Mouse (Mus musculus): ENCODE results near the gene Olfr985. TPM values are rescaled to one million over a fixed set of nuclear protein-coding genes. Genes with fewer than 3 reads are reported as not detected.

Olfr985 gene
- polyA plus RNA-seq, 1 experiment, result not detected

DNA sequence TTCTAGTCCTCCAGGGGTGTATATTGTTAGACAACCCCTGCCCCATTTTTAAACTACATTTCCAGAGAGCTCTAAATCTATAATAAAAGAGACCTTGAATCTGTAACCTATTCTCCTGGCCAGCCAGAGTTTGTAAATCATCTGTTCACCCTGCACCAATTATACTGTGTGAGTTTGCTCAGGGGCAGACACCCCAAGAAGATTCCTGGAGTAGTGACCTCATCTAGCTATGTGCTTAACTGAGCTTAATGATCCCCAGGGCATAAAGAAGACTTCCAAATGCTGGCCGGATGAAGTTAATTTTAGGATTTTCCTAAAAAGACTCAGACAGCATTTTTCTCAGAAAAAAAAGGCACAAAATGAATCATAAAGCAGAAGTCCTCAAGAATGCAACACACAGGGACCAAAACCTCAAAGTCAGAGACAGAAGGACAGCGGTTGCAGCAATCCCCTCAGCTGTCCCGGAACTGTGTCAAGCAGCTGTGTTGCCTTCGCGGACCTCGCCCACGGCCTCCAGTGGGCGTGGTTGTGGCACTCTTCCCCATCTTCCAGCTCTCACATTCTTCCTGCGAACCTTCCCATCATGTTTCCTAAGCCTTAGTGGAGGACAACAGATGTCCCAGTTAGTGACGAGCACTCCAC lies 13.2 kb downstream of the Olfr985 start:
- TF ChIP-seq POLR2A (IDR thresholded peaks at IDR 0.05; ENCODE audit: insufficient read depth, low read depth, low read length), result no peak
- TF ChIP-seq CTCF (IDR thresholded peaks at IDR 0.05; ENCODE audit: insufficient read depth, low read depth, low read length), result no peak
- Histone ChIP-seq H3K4me3 (ENCODE audit: insufficient read depth, low read depth, low read length) (no peak overlapping the region), H3K27ac (ENCODE audit: insufficient read depth, low read depth, low read length) (no peak overlapping the region), H3K4me1 (ENCODE audit: control insufficient read depth, insufficient read depth, low read length) (no peaks in the 10 kb centered on the region; the same call in 1 of the 2 replicates)
- WGBS, result 53% methylated on average over 10 of the region's 10 CpGs

DNA sequence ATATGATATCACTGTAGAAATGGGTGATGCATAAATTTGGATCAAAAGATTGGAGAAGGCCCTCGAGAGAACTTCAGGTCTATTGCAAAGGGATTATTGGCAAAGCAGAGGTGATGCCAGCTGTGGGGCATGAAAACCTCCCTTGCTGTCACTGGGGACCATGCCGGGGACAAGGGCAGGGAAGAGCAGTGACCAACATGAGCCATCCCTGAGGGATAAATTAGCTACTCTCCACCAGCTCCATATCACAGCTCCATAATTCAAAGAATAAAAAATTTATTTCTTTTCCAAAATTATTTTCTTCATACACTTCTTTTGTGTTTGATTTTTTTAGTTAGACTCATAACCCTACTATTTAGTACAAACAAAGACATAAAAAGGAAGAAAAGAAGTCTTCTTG lies 15.9 kb downstream of the Olfr985 start, which contains the start of gene Olfr984:
Gene Olfr984, minus strand, starts transcription at position 101 of the 400 bp plus-strand sequence.
- H3K27ac ChIP-seq (ENCODE audit: insufficient read depth, low read depth, low read length), result no peak within 1 kb of the TSS
- WGBS, result 82% methylated on average over 2 of the region's 2 CpGs
- no peaks in the 10 kb centered on the region; the same call in 1 of the 2 replicates for H3K4me1 ChIP-seq (ENCODE audit: control insufficient read depth, insufficient read depth, low read length)
- TF ChIP-seq CTCF (IDR thresholded peaks at IDR 0.05; ENCODE audit: insufficient read depth, low read depth, low read length), result no peak
- TF ChIP-seq POLR2A (IDR thresholded peaks at IDR 0.05; ENCODE audit: insufficient read depth, low read depth, low read length), result no peak
- no peak within 1 kb of the TSS for H3K4me3 ChIP-seq (ENCODE audit: insufficient read depth, low read depth, low read length)

DNA sequence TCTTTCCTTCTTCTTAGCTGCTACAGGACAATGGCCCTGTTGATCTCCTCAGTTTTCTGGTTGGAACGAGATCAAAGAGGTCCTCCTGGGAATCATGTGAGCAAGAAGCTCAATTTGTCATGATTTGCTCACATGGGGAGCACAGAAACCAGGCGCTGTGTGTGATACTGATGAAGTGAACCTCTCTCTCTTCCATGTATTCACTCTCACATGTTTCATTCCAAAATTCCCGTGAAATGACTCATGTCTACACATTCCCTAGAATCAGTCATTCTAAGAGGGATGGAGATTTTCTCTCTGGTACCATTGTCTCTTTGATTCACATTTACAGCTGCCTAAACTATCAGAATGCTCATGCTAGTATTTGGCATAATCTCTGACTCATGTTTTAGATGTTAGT lies 35.2 kb downstream of the Olfr985 start:
- no peak overlapping the region for H3K4me3 ChIP-seq (ENCODE audit: insufficient read depth, low read depth, low read length)
- WGBS, result 58% methylated on average over 3 of the region's 3 CpGs
- H3K4me1 ChIP-seq (ENCODE audit: control insufficient read depth, insufficient read depth, low read length), result no peaks in the 10 kb centered on the region
- H3K27ac ChIP-seq (ENCODE audit: insufficient read depth, low read depth, low read length), result no peak overlapping the region
- no peak for TF ChIP-seq CTCF (IDR thresholded peaks at IDR 0.05; ENCODE audit: insufficient read depth, low read depth, low read length)
- TF ChIP-seq POLR2A (IDR thresholded peaks at IDR 0.05; ENCODE audit: insufficient read depth, low read depth, low read length), result no peak

DNA sequence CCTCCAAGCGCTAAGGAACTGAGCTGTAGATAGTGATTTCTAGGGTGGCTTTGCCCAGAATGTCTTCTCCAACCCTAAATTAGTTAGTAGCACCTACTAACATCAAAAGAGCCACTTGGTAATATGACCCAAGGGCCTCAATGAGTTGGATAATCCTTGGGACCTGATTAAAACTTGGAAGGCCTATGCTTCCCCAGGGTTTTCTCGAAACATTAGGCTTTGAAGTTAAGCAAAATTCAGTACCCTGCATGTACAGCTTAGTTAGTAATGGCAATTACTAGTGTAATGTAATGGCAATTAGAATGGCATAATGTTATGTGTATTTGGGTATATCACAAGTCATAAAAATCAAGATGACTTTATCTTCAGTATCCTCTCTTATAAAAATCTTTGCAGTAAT lies 36.5 kb downstream of the Olfr985 start, which contains the start of gene Olfr983:
Gene Olfr983, minus strand, starts transcription at position 101 of the 400 bp plus-strand sequence.
- 80% methylated on average over 2 of the region's 2 CpGs for WGBS
- Histone ChIP-seq H3K4me3 (ENCODE audit: insufficient read depth, low read depth, low read length) (no peak within 1 kb of the TSS), H3K27ac (ENCODE audit: insufficient read depth, low read depth, low read length) (no peak within 1 kb of the TSS), H3K4me1 (ENCODE audit: control insufficient read depth, insufficient read depth, low read length) (no peaks in the 10 kb centered on the region)
- TF ChIP-seq CTCF (IDR thresholded peaks at IDR 0.05; ENCODE audit: insufficient read depth, low read depth, low read length) (no peak), POLR2A (IDR thresholded peaks at IDR 0.05; ENCODE audit: insufficient read depth, low read depth, low read length) (no peak)

Other genes starting within 250 kb of the Olfr985 start
- not detected in 2 replicates for gene Olfr229, start 222.8 kb downstream of the Olfr985 start, polyA plus RNA-seq (2012; ENCODE audit: insufficient read depth, insufficient read length, low replicate concordance, missing spikeins)
- not detected in 2 replicates for gene Olfr974, start 192.7 kb downstream of the Olfr985 start, polyA plus RNA-seq (2012; ENCODE audit: insufficient read depth, insufficient read length, low replicate concordance, missing spikeins)
- not detected in 2 replicates for gene Olfr975, start 178.1 kb downstream of the Olfr985 start, polyA plus RNA-seq (2012; ENCODE audit: insufficient read depth, insufficient read length, low replicate concordance, missing spikeins)
- not detected in 2 replicates for gene Olfr976, start 169.1 kb downstream of the Olfr985 start, polyA plus RNA-seq (2012; ENCODE audit: insufficient read depth, insufficient read length, low replicate concordance, missing spikeins)
- not detected in 2 replicates for gene Olfr978, start 138.1 kb downstream of the Olfr985 start, polyA plus RNA-seq (2012; ENCODE audit: insufficient read depth, insufficient read length, low replicate concordance, missing spikeins)
- not detected in 2 replicates for gene Olfr979, start 126.7 kb downstream of the Olfr985 start, polyA plus RNA-seq (2012; ENCODE audit: insufficient read depth, insufficient read length, low replicate concordance, missing spikeins)
- gene Olfr980, start 120.6 kb downstream of the Olfr985 start, polyA plus RNA-seq (2012; ENCODE audit: insufficient read depth, insufficient read length, low replicate concordance, missing spikeins), result not detected in 2 replicates
- not detected in 2 replicates for gene Olfr981, start 108.7 kb downstream of the Olfr985 start, polyA plus RNA-seq (2012; ENCODE audit: insufficient read depth, insufficient read length, low replicate concordance, missing spikeins)
- gene Olfr982, start 56.4 kb downstream of the Olfr985 start, polyA plus RNA-seq (2012; ENCODE audit: insufficient read depth, insufficient read length, low replicate concordance, missing spikeins), result not detected in 2 replicates
- gene Olfr983, start 36.6 kb downstream of the Olfr985 start, polyA plus RNA-seq (2012; ENCODE audit: insufficient read depth, insufficient read length, low replicate concordance, missing spikeins), result not detected in 2 replicates
- not detected in 2 replicates for gene Olfr984, start 16.0 kb downstream of the Olfr985 start, polyA plus RNA-seq (2012; ENCODE audit: insufficient read depth, insufficient read length, low replicate concordance, missing spikeins)
- gene Tmem225, start 17.9 kb upstream of the Olfr985 start, polyA plus RNA-seq (2012; ENCODE audit: insufficient read depth, insufficient read length, low replicate concordance, missing spikeins), result not detected in 2 replicates
- gene Olfr986, start 50.7 kb upstream of the Olfr985 start, polyA plus RNA-seq (2012; ENCODE audit: insufficient read depth, insufficient read length, low replicate concordance, missing spikeins), result not detected in 2 replicates
- gene Zfp202, start 62.1 kb upstream of the Olfr985 start, polyA plus RNA-seq (2012; ENCODE audit: insufficient read depth, insufficient read length, low replicate concordance, missing spikeins), result not detected in 2 replicates
- gene Scn3b, start 139.0 kb upstream of the Olfr985 start, polyA plus RNA-seq (2012; ENCODE audit: insufficient read depth, insufficient read length, low replicate concordance, missing spikeins), result not detected in 2 replicates

Data from olfactory bulb, adult 2 months (tissue).